Mouse (Mus musculus): ENCODE measurements around the gene Hist1h4f. TPM values are rescaled to one million over a fixed set of nuclear protein-coding genes. Genes with fewer than 3 reads are reported as not detected.
"Not testable (repeated sequence)": the region's sequence is repeated elsewhere in the genome, so short reads cannot be mapped to it uniquely, and the experiment has no call there.

Hist1h4f gene
- polyA plus RNA-seq, 1 experiment from 2014 or later, result 0.46 TPM

- peak overlapping the region; percentile 62 for H3K27ac ChIP-seq (ENCODE audit: low read depth, low read length)
- H3K27me3 ChIP-seq (replicated peaks; ENCODE audit: control insufficient read depth, insufficient read depth, low read length); H3K4me1 ChIP-seq (replicated peaks; ENCODE audit: control insufficient read depth, insufficient read depth, low read length); ATAC-seq; H3K36me3 ChIP-seq (ENCODE audit: control insufficient read depth, insufficient read depth); H3K9me3 ChIP-seq (ENCODE audit: control insufficient read depth): not testable (repeated sequence)
- WGBS, result 5% methylated on average over 17 of the region's 20 CpGs
- peak overlapping the region; percentile 35 for H3K4me3 ChIP-seq (ENCODE audit: low read depth, low read length)
- peak overlapping the region; percentile 69 for H3K4me2 ChIP-seq (replicated peaks; ENCODE audit: low read depth)
- H3K9ac ChIP-seq (ENCODE audit: low read depth, low read length), result peak overlapping the region; percentile 53
These were observed 21.8 kb upstream of the Hist1h4f start for GRCm38 (mm10) chr13:23573034-23573897.

DNA sequence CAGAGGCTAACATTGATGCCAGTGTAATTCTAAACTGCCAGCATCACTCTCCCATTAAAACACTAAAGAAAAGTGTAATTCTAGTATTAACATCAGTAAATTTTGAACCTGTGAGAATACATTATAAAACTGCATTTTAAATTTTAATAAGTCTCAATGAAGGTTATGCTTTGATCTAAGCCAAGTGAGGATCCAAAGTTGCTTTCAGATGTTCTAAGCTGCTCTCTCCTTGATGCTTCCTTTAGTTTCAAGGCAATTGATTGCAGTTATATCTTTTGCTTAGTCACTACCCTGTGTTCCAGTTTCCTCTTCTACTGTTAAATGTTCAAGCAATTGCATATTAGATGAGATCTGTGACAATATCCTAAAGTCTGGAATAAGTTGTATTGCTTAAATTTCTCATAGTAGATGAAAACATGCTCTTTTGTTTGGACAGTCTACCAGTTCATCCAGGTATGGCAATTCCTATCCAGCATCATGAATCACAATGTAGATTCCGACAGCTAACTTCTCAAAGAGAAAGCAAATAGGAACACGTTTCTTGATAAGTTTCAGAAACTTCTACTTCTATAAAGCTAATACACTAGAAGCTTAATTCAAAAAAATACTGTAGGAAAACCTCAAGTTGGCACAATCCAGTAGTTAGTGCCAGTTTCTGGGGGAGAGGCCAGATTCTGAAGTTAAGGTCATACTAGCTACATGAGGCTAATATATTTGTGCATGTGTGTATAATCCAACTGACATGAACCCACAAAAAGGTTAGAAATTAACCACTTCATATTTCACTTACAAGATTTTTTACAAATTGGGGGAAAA lies 21.0 kb upstream of the Hist1h4f start:
- Histone ChIP-seq H3K9me3 (ENCODE audit: control insufficient read depth) (no peaks in the 10 kb centered on the region), H3K4me1 (replicated peaks; ENCODE audit: control insufficient read depth, insufficient read depth, low read length) (peaks cover 9% of the 10 kb centered on the region; the same call in 1 of the 2 replicates), H3K4me3 (ENCODE audit: low read depth, low read length) (peak overlapping the region; percentile 35), H3K27ac (ENCODE audit: low read depth, low read length) (0 out of 2 replicates have a peak overlapping the region, but pooled peaks have one; percentile 65), H3K4me2 (replicated peaks; ENCODE audit: low read depth) (peak overlapping the region; percentile 69), H3K9ac (ENCODE audit: low read depth, low read length) (peak overlapping the region; percentile 41), H3K27me3 (replicated peaks; ENCODE audit: control insufficient read depth, insufficient read depth, low read length) (no peaks in the 10 kb centered on the region), H3K36me3 (ENCODE audit: control insufficient read depth, insufficient read depth) (no peaks in the 10 kb centered on the region)
- TF ChIP-seq CTCF (IDR thresholded peaks at IDR 0.05; ENCODE audit: low read depth), result no peak
- ATAC-seq, result no peak
- 25% methylated on average over 2 of the region's 2 CpGs for WGBS

DNA sequence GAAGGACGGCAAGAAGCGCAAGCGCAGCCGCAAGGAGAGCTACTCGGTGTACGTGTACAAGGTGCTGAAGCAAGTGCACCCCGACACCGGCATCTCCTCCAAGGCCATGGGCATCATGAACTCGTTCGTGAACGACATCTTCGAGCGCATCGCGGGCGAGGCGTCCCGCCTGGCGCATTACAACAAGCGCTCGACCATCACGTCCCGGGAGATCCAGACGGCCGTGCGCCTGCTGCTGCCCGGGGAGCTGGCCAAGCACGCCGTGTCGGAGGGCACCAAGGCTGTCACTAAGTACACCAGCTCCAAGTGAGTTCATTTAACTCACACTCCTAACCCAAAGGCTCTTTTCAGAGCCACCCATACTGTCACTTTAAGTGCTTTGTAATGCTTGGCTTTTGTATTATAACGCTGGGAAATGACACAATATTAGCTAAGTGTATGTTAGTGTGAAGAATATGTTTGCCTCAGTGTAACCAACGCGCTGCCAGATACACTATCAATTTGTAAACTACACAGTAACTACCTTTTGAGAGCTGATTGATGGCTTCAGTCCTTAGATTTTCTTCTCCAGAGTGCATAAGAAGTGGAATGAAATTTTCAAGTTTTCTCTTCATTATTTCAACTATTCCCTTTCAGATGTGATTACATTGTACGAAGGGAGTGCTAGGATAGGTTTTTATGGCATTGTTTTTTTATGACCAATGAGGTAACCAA lies 20.2 kb upstream of the Hist1h4f start:
- peak overlapping the region; percentile 84 for H3K27ac ChIP-seq (ENCODE audit: low read depth, low read length)
- ATAC-seq, result not testable (repeated sequence)
- 0% methylated on average over 11 of the region's 34 CpGs for WGBS

DNA sequence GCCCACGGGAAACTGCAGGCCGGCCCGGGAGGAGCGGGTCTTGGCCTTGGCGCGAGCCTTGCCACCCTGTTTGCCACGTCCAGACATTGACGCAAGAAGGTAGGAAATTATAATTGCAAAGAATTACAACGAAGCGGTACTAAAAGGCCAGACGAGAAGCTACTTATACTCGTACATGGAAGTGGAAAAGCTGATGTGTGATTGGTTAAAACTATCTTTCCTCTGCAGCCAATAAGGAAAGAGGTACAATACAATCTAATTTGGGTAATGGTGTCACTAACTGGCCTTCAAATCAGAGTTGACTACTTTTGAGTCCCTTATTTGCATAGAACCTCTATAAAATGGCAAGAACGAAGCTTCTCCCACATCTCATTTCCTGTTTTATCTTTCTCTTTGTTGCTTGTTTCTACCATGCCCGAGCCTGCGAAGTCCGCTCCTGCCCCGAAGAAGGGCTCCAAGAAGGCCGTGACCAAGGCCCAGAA lies 19.6 kb upstream of the Hist1h4f start, which contains the start of the genes Hist1h2ae and Hist1h2bg:
TSS of gene Hist1h2ae (minus strand) at position 199 of the 482 bp plus-strand sequence.
TSS of gene Hist1h2bg (plus strand) at position 375 of the 482 bp plus-strand sequence.
- WGBS, result 0% methylated on average over 18 of the region's 18 CpGs
- peak within 1 kb of the TSS; percentile 41 for H3K9ac ChIP-seq (ENCODE audit: low read depth, low read length)
- H3K4me2 ChIP-seq (replicated peaks; ENCODE audit: low read depth), result peak within 1 kb of the TSS; percentile 69
- H3K9me3 ChIP-seq (ENCODE audit: control insufficient read depth), result no peaks in the 10 kb centered on the region
- H3K4me1 ChIP-seq (replicated peaks; ENCODE audit: control insufficient read depth, insufficient read depth, low read length), result peaks cover 6% of the 10 kb centered on the region; the same call in 1 of the 2 replicates
- peak within 1 kb of the TSS; percentile 84 for H3K27ac ChIP-seq (ENCODE audit: low read depth, low read length)
- H3K27me3 ChIP-seq (replicated peaks; ENCODE audit: control insufficient read depth, insufficient read depth, low read length), result no peaks in the 10 kb centered on the region
- peak within 1 kb of the TSS; percentile 35 for H3K4me3 ChIP-seq (ENCODE audit: low read depth, low read length)
- peak; percentile 84 for ATAC-seq
- H3K36me3 ChIP-seq (ENCODE audit: control insufficient read depth, insufficient read depth), result no peaks in the 10 kb centered on the region
- no peak; the same call in 1 of the 2 replicates for TF ChIP-seq CTCF (IDR thresholded peaks at IDR 0.05; ENCODE audit: low read depth)

More for the DNA sequence above, 20.2 kb upstream of the Hist1h4f start:
- H3K9ac ChIP-seq (ENCODE audit: low read depth, low read length), result peak overlapping the region; percentile 41
- not testable (repeated sequence) for H3K9me3 ChIP-seq (ENCODE audit: control insufficient read depth); H3K27me3 ChIP-seq (replicated peaks; ENCODE audit: control insufficient read depth, insufficient read depth, low read length); H3K36me3 ChIP-seq (ENCODE audit: control insufficient read depth, insufficient read depth); H3K4me1 ChIP-seq (replicated peaks; ENCODE audit: control insufficient read depth, insufficient read depth, low read length)
- peak overlapping the region; percentile 35 for H3K4me3 ChIP-seq (ENCODE audit: low read depth, low read length)
- peak overlapping the region; percentile 69 for H3K4me2 ChIP-seq (replicated peaks; ENCODE audit: low read depth)

- H3K36me3 ChIP-seq (ENCODE audit: control insufficient read depth, insufficient read depth); H3K4me1 ChIP-seq (replicated peaks; ENCODE audit: control insufficient read depth, insufficient read depth, low read length); H3K9me3 ChIP-seq (ENCODE audit: control insufficient read depth); H3K27me3 ChIP-seq (replicated peaks; ENCODE audit: control insufficient read depth, insufficient read depth, low read length): not testable (repeated sequence)
- 2% methylated on average over 17 of the region's 41 CpGs for WGBS
- peak overlapping the region; percentile 69 for H3K4me2 ChIP-seq (replicated peaks; ENCODE audit: low read depth)
- 0 out of 2 replicates have a peak overlapping the region, but pooled peaks have one; percentile 24 for H3K9ac ChIP-seq (ENCODE audit: low read depth, low read length)
- ATAC-seq, result peak; percentile 34
- H3K27ac ChIP-seq (ENCODE audit: low read depth, low read length), result peak overlapping the region; percentile 84
- peak overlapping the region; percentile 35 for H3K4me3 ChIP-seq (ENCODE audit: low read depth, low read length)
These were observed 19.0 kb upstream of the Hist1h4f start for GRCm38 (mm10) chr13:23570261-23571021.
